Mouse (Mus musculus) midbrain, embryonic 11.5 days (tissue): ENCODE results near the gene Ap4s1. TPM values are rescaled to one million over a fixed set of nuclear protein-coding genes. Genes with fewer than 3 reads are reported as not detected.

Experiments used
- ATAC-seq: fragments of 200-750 bp; cut with Nextera tagmentation; 2 replicates; pipeline ENCODE4 v1.8.0; 2017; ENCODE audit warnings: moderate TSS enrichment, moderate library complexity; ENCODE audit not compliant: low FRiP score
- DNase-seq: peaks from one replicate; pipeline ENCODE4 v3.0.0; 2015; ENCODE audit warnings: low spot score; ENCODE audit errors: missing footprints
- H3K27ac ChIP-seq: fragments of 300-500 bp; sonication (generic); 2 replicates; pipeline ENCODE4 v1.5.1; 2014; ENCODE audit warnings: low read depth, low read length
- H3K27me3 ChIP-seq: fragments of 300-500 bp; sonication (generic); 2 replicates; pipeline ENCODE4 v1.6.1; 2014; ENCODE audit warnings: mild to moderate bottlenecking, low read length, moderate library complexity, mixed read lengths; ENCODE audit not compliant: control insufficient read depth, insufficient read depth
- H3K36me3 ChIP-seq: fragments of 300-500 bp; sonication (generic); 2 replicates; pipeline ENCODE4 v1.6.1; 2014; ENCODE audit warnings: mild to moderate bottlenecking, low read length, moderate library complexity, mixed read lengths; ENCODE audit not compliant: control insufficient read depth, insufficient read depth
- H3K4me1 ChIP-seq: fragments of 300-500 bp; sonication (generic); 2 replicates; pipeline ENCODE4 v1.6.1; 2014; ENCODE audit warnings: low read length; ENCODE audit not compliant: control insufficient read depth, insufficient read depth
- H3K4me2 ChIP-seq: fragments of 300-500 bp; sonication (generic); 2 replicates; pipeline ENCODE4 v1.6.1; 2014; ENCODE audit warnings: mild to moderate bottlenecking, moderate library complexity
- H3K4me3 ChIP-seq: fragments of 300-500 bp; sonication (generic); 2 replicates; pipeline ENCODE4 v1.5.1; 2014; ENCODE audit warnings: low read depth, low read length
- H3K9ac ChIP-seq: fragments of 300-500 bp; sonication (generic); 2 replicates; pipeline ENCODE4 v1.6.1; 2014; ENCODE audit warnings: low read length
- H3K9me3 ChIP-seq: fragments of 300-500 bp; sonication (generic); 2 replicates; pipeline ENCODE4 v1.6.1; 2016; ENCODE audit warnings: low read length; ENCODE audit not compliant: control insufficient read depth
- WGBS: fragments of 180-500 bp; shearing (Covaris S2); extraction: QIAGEN DNeasy Blood & Tissue Kit; methylation state at CpG from one replicate; pipeline ENCODE4 v1.1.7; 2014; 5-methylcytosine and 5-hydroxymethylcytosine counted together
- polyA plus RNA-seq: library from polyadenylated mRNA; unstranded; fragments of >200 nt; fragmentation: Nextera tagmentation; extraction: Ambion mirVana; gene quantifications from 2 replicates; pipeline ENCODE4 v1.2.1, GENCODE M21; 2014

The Ap4s1 gene
- polyA plus RNA-seq, 1 experiment from 2014 or later, result 62.0 TPM

DNA sequence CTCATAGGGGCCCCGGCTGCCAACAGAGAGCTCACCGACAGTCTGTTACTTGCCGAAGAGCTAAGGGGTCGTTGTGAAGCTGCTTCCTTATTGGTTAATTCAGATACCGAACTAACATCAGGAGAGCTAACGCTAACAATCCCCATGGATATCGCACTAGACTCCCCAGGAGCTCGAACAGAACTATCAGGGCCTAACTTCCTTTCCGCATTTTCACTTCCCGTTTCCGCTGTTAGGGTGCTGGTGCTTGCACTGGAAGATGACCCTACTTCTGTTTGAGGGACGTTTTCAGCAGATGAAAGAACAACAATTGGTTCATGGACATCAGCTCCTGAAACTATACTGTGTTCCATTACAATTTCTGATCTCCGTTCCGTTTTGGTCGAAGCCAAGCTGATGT, 77.9 kb downstream of the Ap4s1 start:
- Histone ChIP-seq H3K27ac (no peak overlapping the region), H3K4me2 (no peak overlapping the region), H3K4me1 (no peaks in the 10 kb centered on the region), H3K9me3 (no peaks in the 10 kb centered on the region), H3K4me3 (no peak overlapping the region), H3K9ac (no peak overlapping the region), H3K36me3 (peaks cover 15% of the 10 kb centered on the region), H3K27me3 (no peaks in the 10 kb centered on the region)
- ATAC-seq, result no peak
- 93% methylated on average over 15 of the region's 15 CpGs for WGBS
- DNase-seq, result no peak

DNA sequence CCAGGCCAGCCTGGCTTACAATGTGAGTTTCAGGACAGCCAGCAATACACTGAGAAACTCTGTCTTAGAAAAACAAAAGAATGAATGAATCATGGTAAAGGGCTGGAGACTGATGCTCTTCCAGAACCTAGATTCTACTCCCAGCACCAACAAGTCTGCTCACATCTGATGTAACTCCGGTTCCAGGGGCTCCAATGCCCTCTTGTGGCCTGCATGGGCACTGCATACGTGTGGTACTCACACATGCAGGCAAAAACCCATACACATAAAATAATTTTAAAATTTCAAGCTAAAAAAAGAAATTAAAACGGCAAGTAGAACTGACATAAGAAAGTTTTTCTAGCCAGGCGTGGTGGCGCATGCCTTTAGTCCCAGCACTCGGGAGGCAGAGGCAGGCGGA, 94.0 kb downstream of the Ap4s1 start:
- Histone ChIP-seq H3K4me3 (no peak overlapping the region), H3K27me3 (no peaks in the 10 kb centered on the region), H3K4me1 (no peaks in the 10 kb centered on the region), H3K4me2 (no peak overlapping the region), H3K9me3 (no peaks in the 10 kb centered on the region), H3K36me3 (peaks cover 13% of the 10 kb centered on the region), H3K27ac (no peak overlapping the region), H3K9ac (no peak overlapping the region)
- ATAC-seq (no peak), DNase-seq (no peak)
- 94% methylated on average over 7 of the region's 7 CpGs for WGBS

Other genes starting within 250 kb of the Ap4s1 start
- gene Coch, start 97.7 kb upstream of the Ap4s1 start, polyA plus RNA-seq, result 3.7 and 4.7 TPM in 2 replicates
- 55.2 and 56.1 TPM in 2 replicates for gene Strn3, start 864 bp downstream of the Ap4s1 start, polyA plus RNA-seq
- gene Hectd1, start 138.5 kb downstream of the Ap4s1 start, polyA plus RNA-seq, result 30.3 and 35.1 TPM in 2 replicates